Mouse (Mus musculus) neural tube, embryonic 14.5 days (tissue): Measurements from ENCODE around the gene Gm21885. TPM values are rescaled to one million over a fixed set of nuclear protein-coding genes. Genes with fewer than 3 reads are reported as not detected.

Experiments
- ATAC-seq: fragments of 200-750 bp; cut with Nextera tagmentation; 2 replicates; pipeline ENCODE4 v1.8.0; 2017; ENCODE audit warnings: low read depth, mild to moderate bottlenecking, moderate TSS enrichment, moderate library complexity
- H3K27ac ChIP-seq: fragments of 300-500 bp; sonication (generic); 2 replicates; pipeline ENCODE4 v1.5.1; 2014; ENCODE audit warnings: low read depth, mild to moderate bottlenecking, control low read depth, low read length, moderate library complexity, mixed read lengths
- H3K27me3 ChIP-seq: fragments of 300-500 bp; sonication (generic); 2 replicates; pipeline ENCODE4 v1.6.1; 2014; ENCODE audit warnings: low read length; ENCODE audit not compliant: control insufficient read depth, insufficient read depth
- H3K36me3 ChIP-seq: fragments of 300-500 bp; sonication (generic); 2 replicates; pipeline ENCODE4 v1.6.1; 2014; ENCODE audit warnings: low read length, mixed read lengths; ENCODE audit not compliant: control insufficient read depth, insufficient read depth
- H3K4me1 ChIP-seq: fragments of 300-500 bp; sonication (generic); 2 replicates; pipeline ENCODE4 v1.6.1; 2014; ENCODE audit warnings: low read length; ENCODE audit not compliant: control insufficient read depth, insufficient read depth
- H3K4me2 ChIP-seq: fragments of 300-500 bp; sonication (generic); 2 replicates; pipeline ENCODE4 v1.6.1; 2014; ENCODE audit warnings: mild to moderate bottlenecking, low read depth, low read length, control low read depth
- H3K4me3 ChIP-seq: fragments of 300-500 bp; sonication (generic); 2 replicates; pipeline ENCODE4 v1.5.1; 2014; ENCODE audit warnings: low read depth, low read length, control low read depth, mixed read lengths
- H3K9ac ChIP-seq: fragments of 300-500 bp; sonication (generic); replicated peaks from 2 replicates; pipeline ENCODE4 v1.6.1; 2014; ENCODE audit warnings: low read depth, mild to moderate bottlenecking, control low read depth, low read length, mixed read lengths
- H3K9me3 ChIP-seq: fragments of 300-500 bp; sonication (generic); 2 replicates; pipeline ENCODE4 v1.6.1; 2016; ENCODE audit warnings: low read length; ENCODE audit not compliant: control insufficient read depth
- WGBS: fragments of 180-500 bp; shearing (Covaris S2); extraction: QIAGEN DNeasy Blood & Tissue Kit; methylation state at CpG from one replicate; pipeline ENCODE4 v1.1.7; 2014; 5-methylcytosine and 5-hydroxymethylcytosine counted together
- polyA plus RNA-seq: library from polyadenylated mRNA; unstranded; fragments of >200 nt; fragmentation: Nextera tagmentation; extraction: Ambion mirVana; gene quantifications from 2 replicates; pipeline ENCODE4 v1.2.1, GENCODE M21; 2014

Gm21885 gene
- polyA plus RNA-seq, 1 experiment from 2014 or later, result not detected

- 49% methylated on average over 4 of the region's 4 CpGs for WGBS
- H3K36me3 ChIP-seq, result peaks cover 2% of the 10 kb centered on the region
- no peak overlapping the region for H3K9ac ChIP-seq
- ATAC-seq, result no peak
- no peaks in the 10 kb centered on the region for H3K27me3 ChIP-seq
- H3K4me3 ChIP-seq, result peak overlapping the region; percentile 71
- H3K9me3 ChIP-seq, result no peaks in the 10 kb centered on the region
- peak overlapping the region; percentile 70; the same call in 1 of the 2 replicates for H3K4me2 ChIP-seq
- H3K27ac ChIP-seq, result no peak overlapping the region
- H3K4me1 ChIP-seq, result peaks cover 26% of the 10 kb centered on the region; the same call in 1 of the 2 replicates
Measured at GRCm38 (mm10) chr11:94329270-94329891, 47.7 kb downstream of the Gm21885 start.

- H3K36me3 ChIP-seq, result peaks cover 7% of the 10 kb centered on the region
- no peak overlapping the region for H3K4me3 ChIP-seq
- H3K27me3 ChIP-seq, result no peaks in the 10 kb centered on the region
- ATAC-seq, result no peak
- peaks cover 26% of the 10 kb centered on the region; the same call in 1 of the 2 replicates for H3K4me1 ChIP-seq
- H3K4me2 ChIP-seq, result no peak overlapping the region
- H3K9ac ChIP-seq, result no peak overlapping the region
- 93% methylated on average over 3 of the region's 3 CpGs for WGBS
- no peak overlapping the region for H3K27ac ChIP-seq
- H3K9me3 ChIP-seq, result no peaks in the 10 kb centered on the region
Measured at GRCm38 (mm10) chr11:94330211-94330610, 48.5 kb downstream of the Gm21885 start.

GRCm38 (mm10) chr11:94332726-94333125, 51.1 kb downstream of the Gm21885 start:
- no peaks in the 10 kb centered on the region for H3K27me3 ChIP-seq
- no peak overlapping the region for H3K4me3 ChIP-seq
- no peak overlapping the region for H3K9ac ChIP-seq
- peaks cover 19% of the 10 kb centered on the region for H3K36me3 ChIP-seq
- peaks cover 18% of the 10 kb centered on the region; the same call in 1 of the 2 replicates for H3K4me1 ChIP-seq
- no peak overlapping the region for H3K27ac ChIP-seq
- H3K9me3 ChIP-seq, result no peaks in the 10 kb centered on the region
- no peak overlapping the region for H3K4me2 ChIP-seq
- ATAC-seq, result no peak
- 90% methylated on average over 6 of the region's 6 CpGs for WGBS

GRCm38 (mm10) chr11:94334386-94334968, 52.8 kb downstream of the Gm21885 start:
- Histone ChIP-seq H3K4me1 (peaks cover 15% of the 10 kb centered on the region; the same call in 1 of the 2 replicates), H3K36me3 (peaks cover 31% of the 10 kb centered on the region), H3K27ac (no peak overlapping the region), H3K4me3 (no peak overlapping the region), H3K9me3 (no peaks in the 10 kb centered on the region), H3K4me2 (no peak overlapping the region), H3K27me3 (no peaks in the 10 kb centered on the region), H3K9ac (no peak overlapping the region)
- ATAC-seq, result no peak
- WGBS, result 89% methylated on average over 8 of the region's 8 CpGs

Other genes with a start within 250 kb of the Gm21885 start
- 27.9 and 31.1 TPM in 2 replicates for gene Tob1, start 70.4 kb upstream of the Gm21885 start, polyA plus RNA-seq
- 0.24 and 1.8 TPM in 2 replicates for gene Wfikkn2, start 35.9 kb upstream of the Gm21885 start, polyA plus RNA-seq
- gene Luc7l3, start 40.1 kb downstream of the Gm21885 start, polyA plus RNA-seq, result 126 and 150 TPM in 2 replicates
- gene Ankrd40, start 46.1 kb downstream of the Gm21885 start, polyA plus RNA-seq, result 15.7 and 16.2 TPM in 2 replicates
- 0.81 and 1.4 TPM in 2 replicates for gene Abcc3, start 111.1 kb downstream of the Gm21885 start, polyA plus RNA-seq
- 14.3 and 22.5 TPM in 2 replicates for gene Cacna1g, start 192.3 kb downstream of the Gm21885 start, polyA plus RNA-seq
- gene Spata20, start 204.3 kb downstream of the Gm21885 start, polyA plus RNA-seq, result 0.09 and 0.26 TPM in 2 replicates
- 0.68 and 0.82 TPM in 2 replicates for gene Epn3, start 218.1 kb downstream of the Gm21885 start, polyA plus RNA-seq
- gene Mycbpap, start 239.9 kb downstream of the Gm21885 start, polyA plus RNA-seq, result 1.7 and 2.0 TPM in 2 replicates